Mouse (Mus musculus): Measurements from ENCODE around the gene Dhps. TPM values are rescaled to one million over a fixed set of nuclear protein-coding genes. Genes with fewer than 3 reads are reported as not detected.
"Not testable (repeated sequence)": the region's sequence is repeated elsewhere in the genome, so short reads cannot be mapped to it uniquely, and the experiment has no call there.

Dhps gene
- total RNA-seq, 2 experiments from 2014 or later: 24.6 to 69.7 TPM

GRCm38 (mm10) chr8:85059879-85060616 is 11.5 kb upstream of the Dhps start, which contains the start of gene Fbxw9:
TSS of gene Fbxw9 (plus strand) at chr8:85060055.
- peak; percentile 94 for ATAC-seq (replicated peaks; ENCODE audit: poor library complexity)

GRCm38 (mm10) chr8:85062603-85063002 is 9.0 kb upstream of the Dhps start:
- no peak for ATAC-seq (replicated peaks; ENCODE audit: poor library complexity)

- no peak for ATAC-seq (replicated peaks; ENCODE audit: poor library complexity)
These were observed 6.3 kb upstream of the Dhps start for GRCm38 (mm10) chr8:85065213-85065612.

GRCm38 (mm10) chr8:85067155-85067554 is 4.4 kb upstream of the Dhps start:
- ATAC-seq (replicated peaks; ENCODE audit: poor library complexity): no peak

GRCm38 (mm10) chr8:85067982-85068381 is 3.6 kb upstream of the Dhps start, which contains the start of gene Gm5741:
TSS of gene Gm5741 (minus strand) at chr8:85067982.
- no peak for ATAC-seq (replicated peaks; ENCODE audit: poor library complexity)

- ATAC-seq (replicated peaks; ENCODE audit: poor library complexity): 0 out of 2 replicates have a peak, but pooled peaks have one; percentile 2
These were observed 516 bp upstream of the Dhps start for GRCm38 (mm10) chr8:85071041-85071440.

- no peak for ATAC-seq (replicated peaks; ENCODE audit: poor library complexity)
These were observed 890 bp downstream of the Dhps start for GRCm38 (mm10) chr8:85072364-85072929.

- no peak for ATAC-seq (replicated peaks; ENCODE audit: poor library complexity)
These were observed 1.6 kb downstream of the Dhps start for GRCm38 (mm10) chr8:85073041-85073612.

GRCm38 (mm10) chr8:85074167-85074566 is 2.6 kb downstream of the Dhps start:
- no peak for ATAC-seq (replicated peaks; ENCODE audit: poor library complexity)

GRCm38 (mm10) chr8:85074617-85075016 is 3.1 kb downstream of the Dhps start:
- ATAC-seq (replicated peaks; ENCODE audit: poor library complexity): no peak

- no peak for ATAC-seq (replicated peaks; ENCODE audit: poor library complexity)
These were observed 4.4 kb downstream of the Dhps start for GRCm38 (mm10) chr8:85076001-85076400.

- ATAC-seq (replicated peaks; ENCODE audit: poor library complexity): peak; percentile 64
These were observed 5.4 kb downstream of the Dhps start for GRCm38 (mm10) chr8:85076993-85077392.

GRCm38 (mm10) chr8:85080214-85080531 is 8.6 kb downstream of the Dhps start:
- no peak for ATAC-seq (replicated peaks; ENCODE audit: poor library complexity)

- ATAC-seq (replicated peaks; ENCODE audit: poor library complexity): peak; percentile 17; the same call in 1 of the 2 replicates
These were observed 9.1 kb downstream of the Dhps start, which contains the start of gene Wdr83os for GRCm38 (mm10) chr8:85080532-85081215. TSS of gene Wdr83os (plus strand) at chr8:85080740.

GRCm38 (mm10) chr8:85081216-85081555 is 9.6 kb downstream of the Dhps start, which contains the start of gene Wdr83:
TSS of gene Wdr83 (minus strand) at chr8:85081306.
- ATAC-seq (replicated peaks; ENCODE audit: poor library complexity): peak; percentile 64

GRCm38 (mm10) chr8:85082169-85082568 is 10.6 kb downstream of the Dhps start:
- ATAC-seq (replicated peaks; ENCODE audit: poor library complexity): not testable (repeated sequence)

- ATAC-seq (replicated peaks; ENCODE audit: poor library complexity): peak; percentile 67
These were observed 11.7 kb downstream of the Dhps start, which contains the start of gene Man2b1 for GRCm38 (mm10) chr8:85083108-85083813. TSS of gene Man2b1 (plus strand) at chr8:85083270.

GRCm38 (mm10) chr8:85084633-85085032 is 13.1 kb downstream of the Dhps start:
- ATAC-seq (replicated peaks; ENCODE audit: poor library complexity): peak; percentile 16; the same call in 1 of the 2 replicates

GRCm38 (mm10) chr8:85086238-85086637 is 14.7 kb downstream of the Dhps start:
- ATAC-seq (replicated peaks; ENCODE audit: poor library complexity): no peak

GRCm38 (mm10) chr8:85088771-85089170 is 17.2 kb downstream of the Dhps start:
- no peak for ATAC-seq (replicated peaks; ENCODE audit: poor library complexity)

GRCm38 (mm10) chr8:85090856-85091255 is 19.3 kb downstream of the Dhps start:
- no peak for ATAC-seq (replicated peaks; ENCODE audit: poor library complexity)
